Comparison of ENCODE assay signal across 8 mouse cellular contexts in the genomic region with DNA sequence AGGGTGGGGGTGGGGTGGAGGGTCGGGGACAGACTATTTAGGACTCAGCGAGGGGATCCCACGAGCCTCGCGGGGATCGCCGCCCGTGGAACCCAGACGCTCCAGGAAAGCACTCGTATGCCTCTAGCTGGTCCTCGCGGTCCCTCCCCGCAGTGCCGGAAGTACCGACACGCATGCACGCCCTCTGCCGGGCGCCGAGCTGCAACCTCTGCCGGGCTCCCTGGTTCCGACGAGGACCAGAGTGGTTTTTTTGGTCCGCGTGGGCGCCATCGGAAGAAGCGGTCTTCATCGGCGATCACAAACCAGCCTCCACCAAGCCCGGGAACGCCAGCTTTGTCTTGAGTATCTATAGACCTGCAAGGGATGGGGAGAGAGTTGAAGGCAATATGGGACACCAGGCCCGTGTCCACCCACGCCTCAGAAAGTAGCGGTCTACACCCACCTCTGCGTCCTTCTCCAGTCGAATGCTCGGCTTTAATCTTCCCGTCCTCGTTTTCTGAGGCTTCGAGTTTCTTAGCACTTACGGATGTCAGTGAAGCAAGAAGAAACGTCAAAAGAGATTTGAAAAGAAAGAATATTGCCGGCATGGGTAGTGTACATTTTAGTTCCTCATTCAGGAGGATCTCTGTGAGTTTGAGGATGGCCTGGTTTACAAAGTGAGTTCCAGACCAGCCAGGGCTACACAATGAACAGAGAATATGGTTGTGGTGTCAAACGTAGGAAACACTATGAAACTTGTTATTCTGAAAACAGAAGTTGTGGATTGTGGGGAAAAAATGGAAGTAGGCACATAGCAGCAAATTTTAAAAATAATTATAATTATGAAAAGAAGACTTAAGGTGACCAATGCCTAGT. TPM values are rescaled to one million over a fixed set of nuclear protein-coding genes. Genes with fewer than 3 reads are reported as not detected.
DNase-seq lines count a peak whose midpoint lies in the region; ATAC-seq lines count a peak whose summit lies in the region.

A gene (minus strand): TSS at position 165 of the 855 bp plus-strand sequence.

- peak; percentile 97 for ATAC-seq in hindbrain, embryonic 16.5 days

- peak within 1 kb of the TSS; percentile 82 for H3K4me2 ChIP-seq in hindbrain, embryonic 16.5 days (ENCODE audit: low read length)

- H3K36me3 ChIP-seq in hindbrain, embryonic 16.5 days (ENCODE audit: control insufficient read depth, insufficient read depth, low read length), result no peaks in the 10 kb centered on the region

- no peaks in the 10 kb centered on the region for H3K27me3 ChIP-seq in hindbrain, embryonic 16.5 days (replicated peaks; ENCODE audit: control insufficient read depth, insufficient read depth, low read length)

- H3K27ac ChIP-seq in hindbrain, embryonic 16.5 days (ENCODE audit: low read depth, low read length), result peak within 1 kb of the TSS; percentile 68

- peak; percentile 93 for DNase-seq in ZHBTc4 (ENCODE audit: low read depth, low spot score)
- DNase-seq in cerebellum, postnatal 4 days (ENCODE audit: low spot score in 2 of 2), result peak; percentile 78 to 88
- peak; percentile 87 for DNase-seq in gastrocnemius, adult 18-20 months (ENCODE audit: low spot score)
- DNase-seq in left cerebral cortex, adult 11 months (ENCODE audit: low spot score), result peak; percentile 82
- DNase-seq in lung, postnatal 36 days, result peak; percentile 93
- DNase-seq in retina, postnatal 1 day, result peak; percentile 91
- peak; percentile 96 for DNase-seq in thymus, postnatal 4 days

- H3K9ac ChIP-seq in hindbrain, embryonic 16.5 days (ENCODE audit: low read depth, low read length), result peak within 1 kb of the TSS; percentile 81

- H3K9me3 ChIP-seq in hindbrain, embryonic 16.5 days (ENCODE audit: control insufficient read depth, low read length), result no peaks in the 10 kb centered on the region

- 1% methylated on average over 45 of the region's 45 CpGs for WGBS in hindbrain, embryonic 16.5 days

- peak within 1 kb of the TSS; percentile 66 for H3K4me3 ChIP-seq in hindbrain, embryonic 16.5 days (ENCODE audit: low read length)

- peaks cover 6% of the 10 kb centered on the region; the same call in 1 of the 2 replicates for H3K4me1 ChIP-seq in hindbrain, embryonic 16.5 days (ENCODE audit: control insufficient read depth, insufficient read depth, low read depth, low read length)

RNA-seq across cellular contexts. Expression of the gene that starts here (rescaled TPM):
- total RNA-seq in gastrocnemius, adult 18-20 months (2021), result 10 to 100 TPM; 14.2 to 15.8 TPM
- polyA plus RNA-seq in hindbrain, embryonic 16.5 days (2015; fragmentation: Nextera tagmentation; extraction: Ambion mirVana), result 31.1 and 34.8 TPM in 2 replicates

Comparison
In these comparisons a context has a peak if more than half of its experiments do, and no peak if none do; other contexts are left out.
1. Peak in every context shown above with its lines: DNase-seq, ATAC-seq, H3K4me3 ChIP-seq and H3K27ac ChIP-seq.